Mouse (Mus musculus): ENCODE data around the gene Sparcl1. TPM values are rescaled to one million over a fixed set of nuclear protein-coding genes. Genes with fewer than 3 reads are reported as not detected.

The Sparcl1 gene
- polyA plus RNA-seq, 1 experiment from 2014 or later, result 21.8 TPM

GRCm38 (mm10) chr5:104062773-104063551 lies 50.6 kb downstream of the Sparcl1 start:
- H3K36me3 ChIP-seq (ENCODE audit: control insufficient read depth, insufficient read depth, low read length), result peaks cover 10% of the 10 kb centered on the region; the same call in 1 of the 2 replicates
- WGBS, result 93% methylated on average over 11 of the region's 11 CpGs
- ATAC-seq (ENCODE audit: insufficient number of reproducible peaks, low FRiP score, low TSS enrichment, low read depth), result no peak

DNA sequence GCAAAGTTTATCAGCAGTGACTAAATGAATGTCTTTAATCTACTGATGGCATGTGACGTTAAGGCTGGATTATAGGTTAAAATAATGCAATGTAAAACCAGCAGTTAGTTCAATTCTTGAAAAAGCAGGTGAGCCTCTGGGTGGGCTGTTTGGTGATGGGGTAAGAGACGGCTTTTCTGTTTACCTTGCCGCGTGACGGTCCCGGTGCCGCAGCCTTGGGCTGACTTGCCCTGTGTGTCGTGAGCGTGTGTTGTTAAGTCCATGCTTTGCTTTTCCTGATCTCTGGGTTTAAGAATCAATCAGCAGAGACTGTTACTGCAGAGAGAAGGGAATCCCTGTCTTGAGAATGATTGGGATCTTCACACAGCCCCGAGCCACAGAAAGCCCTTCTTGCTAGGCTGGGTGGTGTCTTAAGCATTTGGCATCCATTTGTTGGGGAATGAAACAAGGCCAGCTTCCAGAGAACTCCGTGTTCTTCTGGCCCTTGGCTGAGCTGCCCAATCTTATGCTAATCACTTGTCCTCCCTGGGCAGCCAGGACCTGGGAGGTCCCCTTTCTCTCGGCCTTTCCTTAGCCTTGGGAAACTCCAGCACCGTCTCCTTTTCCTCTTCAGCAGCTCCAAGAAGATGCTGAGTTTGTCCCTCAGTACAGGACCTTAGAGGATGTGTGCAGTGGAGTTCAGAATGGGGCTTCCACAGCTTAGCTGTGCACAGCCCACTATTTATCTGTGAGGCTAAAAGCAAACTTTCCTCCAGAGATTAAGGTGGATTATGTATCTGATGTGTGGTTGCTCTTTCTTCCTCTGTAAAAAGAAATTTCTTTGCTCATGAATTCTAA lies 51.4 kb downstream of the Sparcl1 start:
- Histone ChIP-seq H3K9ac (ENCODE audit: low read length) (no peak overlapping the region), H3K27me3 (ENCODE audit: control insufficient read depth, insufficient read depth, low read length) (no peaks in the 10 kb centered on the region), H3K36me3 (ENCODE audit: control insufficient read depth, insufficient read depth, low read length) (peaks cover 10% of the 10 kb centered on the region; the same call in 1 of the 2 replicates), H3K4me3 (ENCODE audit: low read depth, low read length) (no peak overlapping the region), H3K27ac (replicated peaks; ENCODE audit: low read depth, low read length) (no peak overlapping the region), H3K4me2 (ENCODE audit: low read depth, severe bottlenecking) (no peak overlapping the region), H3K9me3 (ENCODE audit: control insufficient read depth, low read length) (no peaks in the 10 kb centered on the region), H3K4me1 (ENCODE audit: control insufficient read depth, insufficient read depth, low read length) (no peaks in the 10 kb centered on the region)
- WGBS, result 88% methylated on average over 13 of the region's 13 CpGs
- no peak for DNase-seq (ENCODE audit: low spot score)
- no peak for ATAC-seq (ENCODE audit: insufficient number of reproducible peaks, low FRiP score, low TSS enrichment, low read depth)

More at GRCm38 (mm10) chr5:104062773-104063551, 50.6 kb downstream of the Sparcl1 start:
- Histone ChIP-seq H3K4me1 (ENCODE audit: control insufficient read depth, insufficient read depth, low read length) (no peaks in the 10 kb centered on the region), H3K9me3 (ENCODE audit: control insufficient read depth, low read length) (no peaks in the 10 kb centered on the region), H3K9ac (ENCODE audit: low read length) (no peak overlapping the region), H3K27ac (replicated peaks; ENCODE audit: low read depth, low read length) (no peak overlapping the region), H3K4me3 (ENCODE audit: low read depth, low read length) (no peak overlapping the region), H3K27me3 (ENCODE audit: control insufficient read depth, insufficient read depth, low read length) (no peaks in the 10 kb centered on the region), H3K4me2 (ENCODE audit: low read depth, severe bottlenecking) (no peak overlapping the region)
- no peak for DNase-seq (ENCODE audit: low spot score)

DNA sequence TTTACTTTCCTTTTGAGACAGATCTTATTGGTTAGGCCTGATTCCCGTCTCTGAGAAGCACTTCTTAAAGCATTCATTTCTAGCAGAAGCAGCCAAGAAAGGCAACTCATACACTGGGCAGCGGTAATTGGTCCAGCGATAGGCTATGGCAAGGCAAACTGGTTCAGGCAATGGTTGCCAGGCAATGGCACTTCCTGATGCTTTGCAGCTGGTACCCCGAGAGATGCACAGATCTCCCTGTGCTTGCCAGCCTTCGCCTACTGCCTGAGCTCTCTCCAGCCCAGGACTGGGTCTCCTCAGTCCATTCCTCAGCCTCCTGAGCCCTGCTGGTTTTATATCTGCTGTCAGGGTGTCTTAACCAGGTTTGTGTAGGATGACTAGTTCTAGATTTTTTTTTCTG lies 53.1 kb downstream of the Sparcl1 start:
- 88% methylated on average over 5 of the region's 5 CpGs for WGBS
- H3K4me1 ChIP-seq (ENCODE audit: control insufficient read depth, insufficient read depth, low read length), result no peaks in the 10 kb centered on the region
- H3K36me3 ChIP-seq (ENCODE audit: control insufficient read depth, insufficient read depth, low read length), result peaks cover 10% of the 10 kb centered on the region; the same call in 1 of the 2 replicates
- H3K4me2 ChIP-seq (ENCODE audit: low read depth, severe bottlenecking), result no peak overlapping the region
- no peak for DNase-seq (ENCODE audit: low spot score)
- H3K4me3 ChIP-seq (ENCODE audit: low read depth, low read length), result no peak overlapping the region
- no peak for ATAC-seq (ENCODE audit: insufficient number of reproducible peaks, low FRiP score, low TSS enrichment, low read depth)
- H3K9me3 ChIP-seq (ENCODE audit: control insufficient read depth, low read length), result no peaks in the 10 kb centered on the region
- no peak overlapping the region for H3K9ac ChIP-seq (ENCODE audit: low read length)
- H3K27me3 ChIP-seq (ENCODE audit: control insufficient read depth, insufficient read depth, low read length), result no peaks in the 10 kb centered on the region
- H3K27ac ChIP-seq (replicated peaks; ENCODE audit: low read depth, low read length), result no peak overlapping the region

- H3K9me3 ChIP-seq (ENCODE audit: control insufficient read depth, low read length), result no peaks in the 10 kb centered on the region
- H3K27me3 ChIP-seq (ENCODE audit: control insufficient read depth, insufficient read depth, low read length), result no peaks in the 10 kb centered on the region
- H3K4me3 ChIP-seq (ENCODE audit: low read depth, low read length), result no peak overlapping the region
- DNase-seq (ENCODE audit: low spot score) (no peak), ATAC-seq (ENCODE audit: insufficient number of reproducible peaks, low FRiP score, low TSS enrichment, low read depth) (no peak)
- WGBS, result 81% methylated on average over 9 of the region's 9 CpGs
- no peak overlapping the region for H3K27ac ChIP-seq (replicated peaks; ENCODE audit: low read depth, low read length)
- no peak overlapping the region for H3K9ac ChIP-seq (ENCODE audit: low read length)
- H3K4me1 ChIP-seq (ENCODE audit: control insufficient read depth, insufficient read depth, low read length), result no peaks in the 10 kb centered on the region
- H3K36me3 ChIP-seq (ENCODE audit: control insufficient read depth, insufficient read depth, low read length), result peaks cover 7% of the 10 kb centered on the region; the same call in 1 of the 2 replicates
- H3K4me2 ChIP-seq (ENCODE audit: low read depth, severe bottlenecking), result no peak overlapping the region
Observed at GRCm38 (mm10) chr5:104059628-104060027, 53.9 kb downstream of the Sparcl1 start.

DNA sequence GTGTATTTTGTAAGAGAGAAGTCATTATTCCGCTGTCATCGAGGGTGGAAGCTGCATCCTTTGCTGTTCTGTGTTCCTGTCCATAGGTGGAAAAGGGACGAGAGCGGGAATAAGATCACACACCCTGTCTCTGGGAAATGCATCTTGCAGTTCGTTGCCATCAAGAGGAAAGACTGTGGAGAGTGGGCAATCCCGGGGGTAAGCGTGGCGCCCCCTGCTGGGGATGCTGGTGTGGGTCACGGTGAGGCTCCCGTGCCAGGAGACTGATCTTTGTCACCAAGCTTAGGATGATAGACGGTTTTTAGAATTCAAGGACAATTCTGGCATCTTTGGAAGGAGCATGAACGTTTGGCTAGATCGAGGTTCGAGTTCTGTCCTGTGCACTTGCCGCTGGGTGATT lies 55.5 kb downstream of the Sparcl1 start:
- H3K4me1 ChIP-seq (ENCODE audit: control insufficient read depth, insufficient read depth, low read length), result no peaks in the 10 kb centered on the region
- H3K9me3 ChIP-seq (ENCODE audit: control insufficient read depth, low read length), result no peaks in the 10 kb centered on the region
- DNase-seq (ENCODE audit: low spot score) (peak; percentile 63), ATAC-seq (ENCODE audit: insufficient number of reproducible peaks, low FRiP score, low TSS enrichment, low read depth) (no peak)
- no peak overlapping the region for H3K4me3 ChIP-seq (ENCODE audit: low read depth, low read length)
- no peaks in the 10 kb centered on the region for H3K27me3 ChIP-seq (ENCODE audit: control insufficient read depth, insufficient read depth, low read length)
- 70% methylated on average over 15 of the region's 15 CpGs for WGBS
- no peak overlapping the region for H3K27ac ChIP-seq (replicated peaks; ENCODE audit: low read depth, low read length)
- H3K36me3 ChIP-seq (ENCODE audit: control insufficient read depth, insufficient read depth, low read length), result peaks cover 7% of the 10 kb centered on the region; the same call in 1 of the 2 replicates
- H3K4me2 ChIP-seq (ENCODE audit: low read depth, severe bottlenecking), result no peak overlapping the region
- no peak overlapping the region for H3K9ac ChIP-seq (ENCODE audit: low read length)

DNA sequence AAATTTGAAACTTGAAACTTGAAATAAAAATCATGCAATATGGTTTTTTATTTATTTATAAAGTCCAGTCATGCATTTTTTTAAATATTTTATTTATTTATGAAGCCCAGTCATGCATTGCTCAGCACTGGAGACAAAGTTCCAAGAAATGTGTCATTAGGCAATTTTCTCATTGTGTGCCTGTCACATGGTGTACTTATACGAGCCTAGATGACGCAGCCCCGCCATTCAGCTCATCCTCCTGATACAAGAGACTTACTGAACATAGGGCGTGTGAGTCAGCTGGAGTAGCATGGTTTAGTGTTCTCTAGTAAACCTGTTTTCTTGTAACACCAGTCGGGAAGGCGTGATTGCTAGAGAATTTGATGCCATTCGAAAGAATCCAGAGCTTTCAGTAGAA lies 57.2 kb downstream of the Sparcl1 start:
- Histone ChIP-seq H3K4me1 (ENCODE audit: control insufficient read depth, insufficient read depth, low read length) (no peaks in the 10 kb centered on the region), H3K27ac (replicated peaks; ENCODE audit: low read depth, low read length) (no peak overlapping the region), H3K4me2 (ENCODE audit: low read depth, severe bottlenecking) (no peak overlapping the region), H3K4me3 (ENCODE audit: low read depth, low read length) (no peak overlapping the region), H3K9me3 (ENCODE audit: control insufficient read depth, low read length) (no peaks in the 10 kb centered on the region), H3K27me3 (ENCODE audit: control insufficient read depth, insufficient read depth, low read length) (no peaks in the 10 kb centered on the region), H3K9ac (ENCODE audit: low read length) (no peak overlapping the region), H3K36me3 (ENCODE audit: control insufficient read depth, insufficient read depth, low read length) (peaks cover 3% of the 10 kb centered on the region; the same call in 1 of the 2 replicates)
- ATAC-seq (ENCODE audit: insufficient number of reproducible peaks, low FRiP score, low TSS enrichment, low read depth) (no peak), DNase-seq (ENCODE audit: low spot score) (no peak)
- 95% methylated on average over 7 of the region's 7 CpGs for WGBS

DNA sequence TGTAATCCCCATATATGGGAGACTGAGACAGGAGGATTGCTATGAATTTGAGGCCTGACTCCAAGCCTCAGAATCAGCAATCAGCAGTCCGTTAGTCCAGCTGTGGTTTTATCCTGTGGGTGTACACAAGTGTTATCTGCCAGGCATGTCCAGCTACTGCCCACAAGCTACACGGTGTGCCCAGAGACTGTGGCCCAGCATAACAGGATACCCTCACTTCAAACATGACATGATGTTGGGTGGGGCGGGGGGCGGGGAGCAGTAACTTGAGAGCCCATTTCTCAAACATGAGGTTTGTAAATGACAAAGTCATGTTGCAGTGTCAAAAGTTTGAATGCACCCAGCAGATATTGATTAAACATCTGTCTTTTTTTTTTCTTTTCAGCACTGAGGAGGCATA lies 57.7 kb downstream of the Sparcl1 start:
- no peak overlapping the region for H3K4me2 ChIP-seq (ENCODE audit: low read depth, severe bottlenecking)
- WGBS, result 96% methylated on average over 4 of the region's 4 CpGs
- no peaks in the 10 kb centered on the region for H3K9me3 ChIP-seq (ENCODE audit: control insufficient read depth, low read length)
- no peak overlapping the region for H3K9ac ChIP-seq (ENCODE audit: low read length)
- H3K4me1 ChIP-seq (ENCODE audit: control insufficient read depth, insufficient read depth, low read length), result no peaks in the 10 kb centered on the region
- H3K27me3 ChIP-seq (ENCODE audit: control insufficient read depth, insufficient read depth, low read length), result no peaks in the 10 kb centered on the region
- H3K4me3 ChIP-seq (ENCODE audit: low read depth, low read length), result no peak overlapping the region
- ATAC-seq (ENCODE audit: insufficient number of reproducible peaks, low FRiP score, low TSS enrichment, low read depth) (no peak), DNase-seq (ENCODE audit: low spot score) (no peak)
- H3K27ac ChIP-seq (replicated peaks; ENCODE audit: low read depth, low read length), result no peak overlapping the region
- H3K36me3 ChIP-seq (ENCODE audit: control insufficient read depth, insufficient read depth, low read length), result peaks cover under 1% of the 10 kb centered on the region; the same call in 1 of the 2 replicates

- ATAC-seq (ENCODE audit: insufficient number of reproducible peaks, low FRiP score, low TSS enrichment, low read depth), result no peak
- no peak for DNase-seq (ENCODE audit: low spot score)
- Histone ChIP-seq H3K4me2 (ENCODE audit: low read depth, severe bottlenecking) (no peak overlapping the region), H3K4me3 (ENCODE audit: low read depth, low read length) (no peak overlapping the region), H3K27ac (replicated peaks; ENCODE audit: low read depth, low read length) (no peak overlapping the region), H3K4me1 (ENCODE audit: control insufficient read depth, insufficient read depth, low read length) (no peaks in the 10 kb centered on the region), H3K9ac (ENCODE audit: low read length) (no peak overlapping the region), H3K36me3 (ENCODE audit: control insufficient read depth, insufficient read depth, low read length) (no peaks in the 10 kb centered on the region; the same call in 1 of the 2 replicates), H3K9me3 (ENCODE audit: control insufficient read depth, low read length) (no peaks in the 10 kb centered on the region), H3K27me3 (ENCODE audit: control insufficient read depth, insufficient read depth, low read length) (no peaks in the 10 kb centered on the region)
- WGBS, result 91% methylated on average over 4 of the region's 4 CpGs
Observed at GRCm38 (mm10) chr5:104054938-104055337, 58.6 kb downstream of the Sparcl1 start.

All from limb, embryonic 11.5 days (tissue).